Mouse (Mus musculus) CH12.LX (cell line): ENCODE data around the gene Dnm1. TPM values are rescaled to one million over a fixed set of nuclear protein-coding genes. Genes with fewer than 3 reads are reported as not detected.
"Not testable (repeated sequence)": the region's sequence is repeated elsewhere in the genome, so short reads cannot be mapped to it uniquely, and the experiment has no call there.

Source experiments
- DNase-seq: peaks from one replicate; pipeline ENCODE4 v3.0.0-alpha.2; 2013; ENCODE audit errors: extremely low read depth
- H3K27ac ChIP-seq: 2 replicates; pipeline ENCODE4 v1.5.1; 2012; ENCODE audit warnings: low read depth, mild to moderate bottlenecking, control low read depth, moderate library complexity; ENCODE audit not compliant: insufficient read depth
- H3K27me3 ChIP-seq: replicated peaks from 2 replicates; pipeline ENCODE3; 2012; ENCODE audit warnings: inconsistent platforms
- H3K36me3 ChIP-seq, 2 experiments: replicated peaks in 1 of 2; 2 replicates each; pipeline versions ENCODE3 to v1.6.1; 2012; ENCODE audit warnings: inconsistent platforms in 1 of 2, low read length in 1 of 2, mild to moderate bottlenecking in 1 of 2, mixed read lengths in 1 of 2, moderate library complexity in 1 of 2; ENCODE audit not compliant: control insufficient read depth in 1 of 2, insufficient read depth in 1 of 2
- H3K4me1 ChIP-seq, 2 experiments: 2 replicates each; pipeline ENCODE4 v1.6.1; 2012; ENCODE audit warnings: inconsistent platforms in 1 of 2, moderate library complexity in 1 of 2; ENCODE audit not compliant: insufficient read depth in 2 of 2, control insufficient read depth in 1 of 2
- H3K4me2 ChIP-seq: 2 replicates; pipeline ENCODE4 v1.6.1; 2012; ENCODE audit warnings: low read depth, mild to moderate bottlenecking, control low read depth; ENCODE audit not compliant: poor library complexity, insufficient read depth, severe bottlenecking
- H3K4me3 ChIP-seq, 3 experiments: fragments of 150-350 bp in 1 of 3; sonication (generic) in 1 of 3; replicated peaks in 1 of 3; 2 replicates each; pipeline versions ENCODE3 to v1.5.1; 2011 to 2012; ENCODE audit warnings: low read depth in 2 of 3, low read length in 2 of 3, mild to moderate bottlenecking in 2 of 3, moderate library complexity in 2 of 3, control low read depth in 1 of 3, improper control_type of control experiment in 1 of 3, inconsistent platforms in 1 of 3, mixed read lengths in 1 of 3; ENCODE audit not compliant: poor library complexity in 1 of 3
- H3K79me2 ChIP-seq: replicated peaks from 2 replicates; pipeline ENCODE4 v1.6.1; 2012; ENCODE audit warnings: mild to moderate bottlenecking, moderate library complexity; ENCODE audit not compliant: control insufficient read depth, poor library complexity, insufficient read depth, severe bottlenecking; ENCODE audit errors: extremely low read depth
- H3K9ac ChIP-seq: 2 replicates; pipeline ENCODE4 v1.6.1; 2012; ENCODE audit warnings: low read depth, mild to moderate bottlenecking, control low read depth, moderate library complexity; ENCODE audit not compliant: insufficient read depth
- H3K9me3 ChIP-seq: replicated peaks from 2 replicates; pipeline ENCODE3; 2012; ENCODE audit warnings: low read length, inconsistent platforms, mixed read lengths
- CTCF ChIP-seq, 2 experiments: IDR thresholded peaks in 1 of 2; conservative IDR thresholded peaks in 1 of 2; 2 replicates each; pipeline ENCODE4 v1.5.1; 2011 to 2012; ENCODE audit warnings: low read depth in 2 of 2, low read length in 2 of 2, improper control_type of control experiment in 1 of 2, inconsistent platforms in 1 of 2, mild to moderate bottlenecking in 1 of 2, moderate library complexity in 1 of 2
- ETS1 ChIP-seq: conservative IDR thresholded peaks from 2 replicates; pipeline ENCODE4 v1.6.1; 2012; ENCODE audit warnings: low read depth, mild to moderate bottlenecking, inconsistent platforms, low read length, improper control_type of control experiment, moderate library complexity
- GABPA ChIP-seq: IDR thresholded peaks from 2 replicates; pipeline ENCODE4 v1.6.1; 2012; ENCODE audit warnings: low read depth, low read length, improper control_type of control experiment, inconsistent platforms; ENCODE audit not compliant: insufficient replicate concordance
- IRF4 ChIP-seq: IDR thresholded peaks from 2 replicates; pipeline ENCODE4 v1.6.1; 2014; ENCODE audit warnings: low read depth, mild to moderate bottlenecking, inconsistent platforms, low read length, improper control_type of control experiment
- MAZ ChIP-seq: IDR thresholded peaks from 2 replicates; pipeline ENCODE4 v1.6.1; 2012; ENCODE audit warnings: low read depth, mild to moderate bottlenecking, inconsistent platforms, low read length, improper control_type of control experiment, moderate library complexity
- MEF2A ChIP-seq: IDR thresholded peaks from 2 replicates; pipeline ENCODE4 v1.6.1; 2014; ENCODE audit warnings: low read depth, mild to moderate bottlenecking, inconsistent platforms, low read length, improper control_type of control experiment, borderline replicate concordance
- MXI1 ChIP-seq: IDR thresholded peaks from 2 replicates; pipeline ENCODE4 v1.6.1; 2011; ENCODE audit warnings: mild to moderate bottlenecking, low read depth, low read length, improper control_type of control experiment
- NRF1 ChIP-seq: IDR thresholded peaks from 2 replicates; pipeline ENCODE4 v1.6.1; 2014; ENCODE audit warnings: low read depth, mild to moderate bottlenecking, inconsistent platforms, low read length, improper control_type of control experiment, moderate library complexity
- PAX5 ChIP-seq: IDR thresholded peaks from 2 replicates; pipeline ENCODE4 v1.6.1; 2012; ENCODE audit warnings: low read length, inconsistent platforms, mixed read lengths
- POLR2AphosphoS2 ChIP-seq: IDR thresholded peaks from 2 replicates; pipeline ENCODE4 v1.6.1; 2011; ENCODE audit warnings: low read depth, low read length, improper control_type of control experiment
- RCOR1 ChIP-seq: conservative IDR thresholded peaks from 2 replicates; pipeline ENCODE4 v1.6.1; 2012; ENCODE audit warnings: low read depth, mild to moderate bottlenecking, inconsistent platforms, low read length, improper control_type of control experiment
- TBP ChIP-seq: conservative IDR thresholded peaks from 2 replicates; pipeline ENCODE4 v1.6.1; 2011; ENCODE audit warnings: low read depth, low read length, improper control_type of control experiment
- ZC3H11A ChIP-seq: IDR thresholded peaks from 2 replicates; pipeline ENCODE4 v1.6.1; 2012; ENCODE audit warnings: low read depth, mild to moderate bottlenecking, inconsistent platforms, low read length, improper control_type of control experiment
- ZKSCAN1 ChIP-seq: IDR thresholded peaks from 2 replicates; pipeline ENCODE4 v1.6.1; 2012; ENCODE audit warnings: low read depth, inconsistent platforms, low read length, improper control_type of control experiment, borderline replicate concordance
- dilution Hi-C: fragments of 300-500 bp; cut with MboI; formaldehyde crosslinking; loops from 2 replicates; pipeline ENCODE4 v1.14.3; 2020; ENCODE audit warnings: low sequenced_read_pairs; ENCODE audit not compliant: extremely low pct_unique_long_range_greater_than_20kb, extremely low pct_ligation_motif_present
- in situ Hi-C: fragments of 300-500 bp; cut with MboI; formaldehyde crosslinking; loops from 3 replicates; pipeline ENCODE4 v1.14.3; 2019; ENCODE audit warnings: low sequenced_read_pairs, low pct_ligation_motif_present, low pct_unique_long_range_greater_than_20kb, mixed read lengths
- polyA plus RNA-seq: library from polyadenylated mRNA; unstranded; fragments of >175 nt; gene quantifications from 2 replicates; pipeline ENCODE4 v1.2.1, GENCODE M21; 2012; ENCODE audit warnings: low read depth; ENCODE audit not compliant: insufficient read length
- total RNA-seq, 2 experiments: library from RNA; depleted of rRNA; stranded (reverse); fragments of 300-350 nt in 1 of 2; fragments of >200 nt in 1 of 2; gene quantifications; 2 replicates each; pipeline ENCODE4 v1.2.3; 2012 to 2014

The Dnm1 gene
- total and polyA plus RNA-seq, 3 experiments, result 0.25 TPM; not detected in 2

- no peaks in the 10 kb centered on the region for H3K9me3 ChIP-seq
- no peak overlapping the region for H3K27ac ChIP-seq
- in situ Hi-C loops (no loop called here), dilution Hi-C loops (no loop called here)
- H3K36me3 ChIP-seq, result peaks cover 75 to 97% of the 10 kb centered on the region in 2 experiments
- no peaks in the 10 kb centered on the region for H3K27me3 ChIP-seq
- H3K79me2 ChIP-seq, result no peaks in the 10 kb centered on the region
- no peak overlapping the region for H3K4me2 ChIP-seq
- peaks cover 0 to 13% of the 10 kb centered on the region in 2 experiments; a peak in 2 of 4 replicates for H3K4me1 ChIP-seq
- no peak overlapping the region for H3K4me3 ChIP-seq
- DNase-seq, result no peak
- TF ChIP-seq CTCF (conservative IDR thresholded peaks at IDR 0.05 in 1 of 2, IDR thresholded peaks at IDR 0.05 in 1 of 2; ENCODE audit: low read depth in 2 of 2, low read length in 2 of 2) (peak in 1 of 2 experiments; percentile 36; a peak in 2 of 4 replicates), MEF2A (no peak)
- TF ChIP-seq, all 38 proteins: peak for 1
- H3K9ac ChIP-seq, result no peak overlapping the region
Measured at GRCm38 (mm10) chr2:32302952-32303351, 50.2 kb downstream of the Dnm1 start.

DNA sequence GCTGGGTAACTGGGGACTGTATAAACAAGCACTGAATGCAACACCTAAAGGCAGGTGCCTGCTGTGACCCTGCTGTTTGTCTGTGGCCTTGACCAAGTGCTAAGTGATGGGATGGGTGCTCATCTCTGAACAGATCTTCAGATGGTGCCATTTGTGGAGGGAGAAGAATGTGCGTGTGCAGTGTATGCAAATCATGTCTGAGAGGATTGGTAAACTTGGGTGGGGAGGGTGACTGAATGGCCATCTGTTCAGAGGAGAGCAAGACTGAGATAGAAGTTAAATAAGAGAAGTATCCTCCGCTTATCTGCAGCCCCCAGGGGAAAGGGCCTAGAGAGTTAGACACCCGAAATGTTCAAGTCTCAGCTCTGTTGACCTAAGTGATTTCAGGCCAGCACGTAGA lies 53.7 kb downstream of the Dnm1 start:
- Histone ChIP-seq H3K4me3 (no peak overlapping the region), H3K36me3 (peaks cover 61 to 90% of the 10 kb centered on the region in 2 experiments), H3K27me3 (no peaks in the 10 kb centered on the region), H3K9ac (no peak overlapping the region), H3K4me2 (no peak overlapping the region)
- DNase-seq, result no peak
- in situ Hi-C loops, result no loop called here
- TF ChIP-seq ETS1, result no peak
- no peak for TF ChIP-seq PAX5
- TF ChIP-seq IRF4, result no peak
- TF ChIP-seq, all 38 proteins: peak for 0
- H3K79me2 ChIP-seq, result no peaks in the 10 kb centered on the region
- dilution Hi-C loops, result no loop called here
- H3K9me3 ChIP-seq, result no peaks in the 10 kb centered on the region
- no peak overlapping the region for H3K27ac ChIP-seq
- peaks cover 0 to 13% of the 10 kb centered on the region in 2 experiments; a peak in 2 of 4 replicates for H3K4me1 ChIP-seq

DNA sequence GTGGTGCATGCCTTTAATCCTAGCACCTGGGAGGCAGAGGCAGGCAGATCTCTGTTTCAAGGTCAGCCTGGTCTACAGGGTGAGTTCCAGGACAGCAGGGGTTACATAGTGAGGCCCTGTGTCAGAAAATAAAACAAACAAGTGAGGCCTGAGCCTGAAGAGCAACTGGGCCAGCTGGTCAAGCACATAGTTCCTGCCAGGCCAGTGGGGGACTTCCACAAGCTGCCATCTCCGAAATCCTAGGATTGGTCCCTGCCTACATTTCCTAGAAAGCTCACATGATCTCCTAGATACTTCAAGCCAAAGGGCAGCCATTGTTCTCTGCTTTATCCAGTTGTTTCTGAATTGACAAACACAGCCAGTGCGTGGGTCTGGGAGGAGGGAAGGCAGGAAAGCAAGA lies 57.3 kb downstream of the Dnm1 start:
- H3K27ac ChIP-seq, in situ Hi-C loops, H3K27me3 ChIP-seq, H3K9me3 ChIP-seq, H3K4me2 ChIP-seq, dilution Hi-C loops, H3K4me3 ChIP-seq, H3K79me2 ChIP-seq, DNase-seq, H3K9ac ChIP-seq: not testable (repeated sequence)
- H3K4me1 ChIP-seq, result peaks cover 0 to 11% of the 10 kb centered on the region in 2 experiments; a peak in 2 of 4 replicates
- H3K36me3 ChIP-seq, result peaks cover 43 to 76% of the 10 kb centered on the region in 2 experiments

GRCm38 (mm10) chr2:32295285-32295684 lies 57.9 kb downstream of the Dnm1 start:
- no peak for DNase-seq
- Histone ChIP-seq H3K27me3 (no peaks in the 10 kb centered on the region), H3K9me3 (no peaks in the 10 kb centered on the region), H3K4me3 (no peak overlapping the region), H3K4me1 (peaks cover 0 to 13% of the 10 kb centered on the region in 2 experiments; a peak in 3 of 4 replicates), H3K27ac (no peak overlapping the region), H3K36me3 (peaks cover 43 to 76% of the 10 kb centered on the region in 2 experiments), H3K9ac (no peak overlapping the region), H3K4me2 (no peak overlapping the region), H3K79me2 (peaks cover 4% of the 10 kb centered on the region)
- dilution Hi-C loops, result no loop called here
- in situ Hi-C loops, result no loop called here
- no peak for TF ChIP-seq ZKSCAN1
- TF ChIP-seq ZC3H11A, result no peak
- no peak for TF ChIP-seq MXI1
- TF ChIP-seq PAX5, result no peak
- no peak for TF ChIP-seq GABPA
- TF ChIP-seq NRF1, result no peak
- no peak for TF ChIP-seq POLR2AphosphoS2
- no peak for TF ChIP-seq MAZ
- no peak for TF ChIP-seq RCOR1
- no peak for TF ChIP-seq TBP
